Mouse (Mus musculus): ENCODE data around the gene Swsap1.

Swsap1 gene

GRCm38 (mm10) chr9:21962416-21963059, 7.0 kb downstream of the Swsap1 start:
- DNase-seq (ENCODE audit: low spot score in 2 of 2) = peak in 1 of 2 experiments; percentile 77

- DNase-seq (ENCODE audit: low spot score in 2 of 2) = no peak
Observed at GRCm38 (mm10) chr9:21963417-21963816, 7.9 kb downstream of the Swsap1 start, which contains the start of gene Epor. Epor (minus strand) TSS chr9:21963506.

DNA sequence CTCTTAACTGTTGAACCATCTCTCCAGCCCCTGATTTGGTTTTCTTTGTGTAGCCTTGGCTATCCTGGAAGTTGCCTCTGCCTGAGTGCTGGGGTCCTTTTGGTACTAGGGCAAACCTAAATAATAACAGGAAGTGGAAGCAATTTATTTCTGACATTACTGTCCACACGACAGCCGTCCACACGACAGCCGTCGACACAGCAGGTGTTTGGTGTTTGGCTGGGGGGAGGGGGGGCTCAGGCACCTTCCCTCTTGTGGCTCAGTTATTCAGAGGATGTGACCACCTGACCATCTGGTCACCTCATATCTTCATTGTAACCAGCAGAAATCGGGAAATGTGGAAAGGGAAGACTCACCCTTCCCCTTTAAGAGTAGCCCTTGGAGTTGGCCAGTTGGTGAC, 13.3 kb downstream of the Swsap1 start:
- DNase-seq (ENCODE audit: low spot score in 2 of 2) = no peak

GRCm38 (mm10) chr9:21969304-21969703, 13.7 kb downstream of the Swsap1 start:
- DNase-seq (ENCODE audit: low spot score in 2 of 2) = no peak

- DNase-seq (ENCODE audit: low spot score in 2 of 2) = no peak
Observed at GRCm38 (mm10) chr9:21976626-21977175, 21.1 kb downstream of the Swsap1 start.

- DNase-seq (ENCODE audit: low spot score in 2 of 2) = no peak
Observed at GRCm38 (mm10) chr9:21977331-21977730, 21.8 kb downstream of the Swsap1 start.

DNA sequence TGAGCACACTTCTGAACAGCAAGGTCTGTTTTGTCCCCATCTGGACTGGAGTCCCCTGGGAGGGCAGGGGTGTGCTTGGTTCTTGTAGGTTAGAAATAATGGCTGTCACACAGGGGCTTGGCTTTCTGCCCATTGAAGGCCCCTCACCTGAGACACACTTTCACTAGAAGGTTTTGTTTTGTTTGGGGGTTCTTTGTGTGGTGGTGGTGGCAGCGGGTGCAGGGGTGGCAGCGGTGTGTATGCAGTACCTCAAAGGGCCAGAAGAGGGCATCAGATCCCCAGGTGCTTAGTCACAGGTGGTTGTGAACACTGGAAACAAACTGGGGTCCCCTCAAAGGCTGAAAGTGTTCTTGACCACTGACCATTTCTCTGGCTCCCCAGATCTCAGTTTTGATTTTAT, 22.4 kb downstream of the Swsap1 start:
- no peak for DNase-seq (ENCODE audit: low spot score in 2 of 2)

DNA sequence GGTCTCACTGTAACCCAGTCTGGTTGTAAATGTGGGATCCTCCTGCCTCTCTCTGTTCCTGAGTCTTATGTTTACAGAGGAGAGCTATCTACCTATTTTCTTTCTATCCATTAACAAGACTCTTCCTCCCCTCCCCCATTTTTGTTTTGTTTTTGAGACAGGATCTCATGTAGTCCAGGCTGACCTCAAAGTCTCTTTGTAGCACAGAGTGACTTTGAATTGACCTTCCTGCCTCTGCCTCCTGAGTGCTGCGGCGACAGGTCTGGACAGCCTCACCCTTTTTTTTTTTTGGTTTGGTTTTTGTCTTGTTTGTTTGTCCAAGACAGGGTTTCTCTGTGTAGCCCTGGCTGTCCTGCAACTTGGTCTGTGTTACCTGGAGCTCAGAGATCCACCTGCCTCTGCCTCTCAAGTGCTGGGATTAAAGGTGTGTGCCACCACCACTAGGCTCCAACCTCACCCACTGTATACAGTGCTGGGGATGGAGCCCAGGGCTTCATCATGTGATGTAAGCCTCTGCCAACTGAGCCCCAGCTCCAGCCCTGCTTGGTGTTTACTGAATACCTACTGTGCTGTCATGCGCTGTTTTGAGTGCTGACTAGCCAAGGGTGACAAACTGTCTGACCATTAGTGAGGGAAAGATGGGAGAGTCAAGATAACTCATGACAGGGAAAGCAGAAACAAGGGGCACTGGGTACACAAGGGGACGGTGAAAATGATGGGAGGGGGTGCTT, 23.0 kb downstream of the Swsap1 start:
- no peak for DNase-seq (ENCODE audit: low spot score in 2 of 2)

- no peak for DNase-seq (ENCODE audit: low spot score in 2 of 2)
Observed at GRCm38 (mm10) chr9:21983911-21984310, 28.4 kb downstream of the Swsap1 start.

- no peak for DNase-seq (ENCODE audit: low spot score in 2 of 2)
Observed at GRCm38 (mm10) chr9:21987592-21988342, 32.2 kb downstream of the Swsap1 start.

DNA sequence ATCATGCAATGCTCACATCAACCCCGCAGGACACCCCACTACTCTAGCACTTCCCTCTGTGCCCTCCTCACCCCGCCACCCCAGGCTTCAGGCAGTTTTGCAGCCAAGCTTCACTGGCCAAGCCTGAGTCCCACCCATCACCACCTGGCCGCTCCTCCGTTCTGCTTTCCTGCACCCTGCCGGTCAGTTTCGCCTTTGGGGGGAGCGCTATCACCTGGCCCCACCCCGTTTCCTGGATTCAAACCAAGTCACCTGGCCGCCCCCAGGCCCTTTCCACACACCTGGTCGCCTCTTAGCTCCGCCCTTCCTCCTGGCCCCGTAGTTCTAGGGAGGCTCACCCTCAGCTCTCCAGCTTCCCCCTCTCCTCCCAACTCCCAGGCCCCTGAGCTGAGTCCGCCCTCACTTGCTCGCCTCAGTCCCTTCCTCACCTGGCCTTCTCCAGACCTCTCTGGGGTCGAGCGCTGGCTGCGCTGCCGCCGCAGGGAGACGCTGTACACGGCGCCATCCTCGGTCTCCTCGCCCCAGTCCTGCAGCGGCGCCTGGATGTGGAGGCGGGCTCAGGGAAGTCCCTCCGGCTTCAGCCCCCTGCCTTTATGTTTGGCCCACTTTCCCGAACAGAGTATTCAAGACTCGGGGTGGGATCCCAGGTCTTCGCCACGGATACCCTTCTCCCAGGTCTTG, 33.0 kb downstream of the Swsap1 start:
- DNase-seq (ENCODE audit: low spot score in 2 of 2) = no peak

- DNase-seq (ENCODE audit: low spot score in 2 of 2) = no peak
Observed at GRCm38 (mm10) chr9:21989230-21990110, 33.9 kb downstream of the Swsap1 start, which contains the start of gene Rgl3. Rgl3 (minus strand) TSS chr9:21989446.

DNA sequence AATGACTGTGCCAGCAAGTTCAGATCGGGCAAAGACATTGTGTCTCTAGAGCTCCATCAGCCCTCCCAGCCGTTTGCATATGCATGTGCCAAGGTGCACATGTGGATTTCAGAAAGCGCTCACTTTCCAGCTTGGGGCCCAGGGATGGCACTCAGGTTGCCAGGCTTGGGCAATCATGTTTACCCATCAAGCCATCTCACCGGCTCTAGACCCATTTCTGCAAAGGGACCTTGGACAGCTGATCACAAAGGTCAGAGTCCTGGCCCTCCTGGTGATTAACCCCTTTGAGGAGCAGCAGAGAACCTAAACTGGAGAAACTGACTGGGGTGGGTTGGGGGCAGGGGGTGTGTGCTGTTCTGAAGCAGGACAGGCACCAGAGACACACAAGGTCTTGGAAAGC, 36.7 kb downstream of the Swsap1 start:
- no peak for DNase-seq (ENCODE audit: low spot score in 2 of 2)

- no peak for DNase-seq (ENCODE audit: low spot score in 2 of 2)
Observed at GRCm38 (mm10) chr9:21996178-21996867, 40.8 kb downstream of the Swsap1 start.

- no peak for DNase-seq (ENCODE audit: low spot score in 2 of 2)
Observed at GRCm38 (mm10) chr9:22000296-22000695, 44.7 kb downstream of the Swsap1 start.

GRCm38 (mm10) chr9:22001633-22002032, 46.1 kb downstream of the Swsap1 start:
- DNase-seq (ENCODE audit: low spot score in 2 of 2) = no peak

- peak; percentile 99 to 100 for DNase-seq (ENCODE audit: low spot score in 2 of 2)
Observed at GRCm38 (mm10) chr9:22002194-22003162, 46.9 kb downstream of the Swsap1 start, which contains the start of the genes Ccdc151 and Prkcsh. Ccdc151 (minus strand) TSS chr9:22002634. Prkcsh (plus strand) TSS chr9:22002806.

- no peak for DNase-seq (ENCODE audit: low spot score in 2 of 2)
Observed at GRCm38 (mm10) chr9:22003163-22003554, 47.6 kb downstream of the Swsap1 start.

GRCm38 (mm10) chr9:22004546-22004945, 49.0 kb downstream of the Swsap1 start:
- DNase-seq (ENCODE audit: low spot score in 2 of 2) = no peak
